Mouse (Mus musculus) hindbrain, postnatal 0 days (tissue): ENCODE measurements around the gene Dmwd. TPM values are rescaled to one million over a fixed set of nuclear protein-coding genes. Genes with fewer than 3 reads are reported as not detected.

ENCODE experiments used
- ATAC-seq: fragments of 200-750 bp; cut with Nextera tagmentation; 2 replicates; pipeline ENCODE4 v1.8.0; 2017; ENCODE audit warnings: mild to moderate bottlenecking, moderate TSS enrichment, moderate library complexity
- DNase-seq: peaks from one replicate; pipeline ENCODE4 v3.0.0-alpha.2; 2015; ENCODE audit warnings: low spot score
- H3K27ac ChIP-seq: fragments of 300-500 bp; sonication (generic); 2 replicates; pipeline ENCODE4 v1.5.1; 2014; ENCODE audit warnings: mild to moderate bottlenecking
- H3K27me3 ChIP-seq: fragments of 300-500 bp; sonication (generic); 2 replicates; pipeline ENCODE4 v1.6.1; 2014; ENCODE audit warnings: low read length, mixed read lengths; ENCODE audit not compliant: insufficient read depth
- H3K36me3 ChIP-seq: fragments of 300-500 bp; sonication (generic); 2 replicates; pipeline ENCODE4 v1.6.1; 2014; ENCODE audit warnings: low read length, mixed read lengths; ENCODE audit not compliant: insufficient read depth
- H3K4me1 ChIP-seq: fragments of 300-500 bp; sonication (generic); 2 replicates; pipeline ENCODE4 v1.6.1; 2014; ENCODE audit warnings: antibody characterized with exemption, low read length, mixed read lengths; ENCODE audit not compliant: insufficient read depth
- H3K4me2 ChIP-seq: fragments of 300-500 bp; sonication (generic); 2 replicates; pipeline ENCODE4 v1.6.1; 2014; ENCODE audit warnings: low read depth, mild to moderate bottlenecking, low read length, moderate library complexity, mixed read lengths
- H3K4me3 ChIP-seq: fragments of 300-500 bp; sonication (generic); 2 replicates; pipeline ENCODE4 v1.5.1; 2014; ENCODE audit warnings: low read length
- H3K9ac ChIP-seq: fragments of 300-500 bp; sonication (generic); replicated peaks from 2 replicates; pipeline ENCODE4 v1.6.1; 2014; ENCODE audit warnings: mild to moderate bottlenecking, low read length, moderate library complexity, mixed read lengths
- H3K9me3 ChIP-seq: fragments of 300-500 bp; sonication (generic); 2 replicates; pipeline ENCODE4 v1.6.1; 2016; ENCODE audit warnings: low read length, mixed read lengths
- CTCF ChIP-seq: IDR thresholded peaks from 2 replicates; pipeline ENCODE4 v1.5.1; 2016; ENCODE audit warnings: antibody characterized with exemption, control low read depth, low read depth
- WGBS: fragments of 180-500 bp; shearing (Covaris S2); extraction: QIAGEN DNeasy Blood & Tissue Kit; methylation state at CpG from one replicate; pipeline ENCODE4 v1.1.7; 2014; 5-methylcytosine and 5-hydroxymethylcytosine counted together
- polyA plus RNA-seq: library from polyadenylated mRNA; unstranded; fragments of >200 nt; fragmentation: Nextera tagmentation; extraction: Ambion mirVana; gene quantifications from 2 replicates; pipeline ENCODE4 v1.2.1, GENCODE M21; 2015
- total RNA-seq: library from RNA; depleted of rRNA; stranded (reverse); fragments of >200 nt; gene quantifications from 2 replicates; pipeline ENCODE4 v1.2.3, GENCODE M21; 2014

Gene Dmwd
- total and polyA plus RNA-seq, 2 experiments from 2014 or later, result 30.9 to 151 TPM

- Histone ChIP-seq H3K27ac (no peak overlapping the region), H3K4me1 (0 out of 2 replicates have a peak, but pooled peaks cover 4% of the 10 kb centered on the region), H3K36me3 (no peaks in the 10 kb centered on the region), H3K4me2 (no peak overlapping the region), H3K9me3 (no peaks in the 10 kb centered on the region), H3K9ac (no peak overlapping the region), H3K27me3 (peaks cover 5% of the 10 kb centered on the region; the same call in 1 of the 2 replicates), H3K4me3 (no peak overlapping the region)
- WGBS, result 56% methylated on average over 2 of the region's 2 CpGs
- ATAC-seq (no peak), DNase-seq (no peak)
- TF ChIP-seq CTCF, result no peak
These were observed 21.2 kb downstream of the Dmwd start for GRCm38 (mm10) chr7:19097217-19097616.

DNA sequence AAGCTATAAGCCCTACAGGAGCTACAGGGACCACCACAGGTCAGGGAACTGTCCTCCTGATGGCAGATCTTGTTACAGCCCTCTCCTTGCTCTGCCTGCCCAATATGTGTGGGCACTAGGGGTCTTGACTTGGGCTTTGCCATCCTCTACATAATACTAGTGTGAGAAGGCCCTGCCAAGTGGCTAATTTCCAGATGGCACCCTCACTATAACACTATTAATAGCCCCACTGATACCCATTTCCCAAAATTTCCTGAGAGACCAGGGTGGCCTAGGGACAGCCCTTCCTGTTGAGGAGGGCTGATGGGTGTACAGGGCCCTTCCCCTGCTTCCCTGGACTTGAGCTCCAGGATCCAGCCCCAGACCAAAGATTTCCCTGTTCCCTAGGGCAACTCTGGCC is 21.8 kb downstream of the Dmwd start:
- Histone ChIP-seq H3K27me3 (peaks cover 5% of the 10 kb centered on the region; the same call in 1 of the 2 replicates), H3K4me1 (0 out of 2 replicates have a peak, but pooled peaks cover 4% of the 10 kb centered on the region), H3K4me2 (no peak overlapping the region), H3K4me3 (no peak overlapping the region), H3K9ac (no peak overlapping the region), H3K9me3 (peaks cover 1% of the 10 kb centered on the region; the same call in 1 of the 2 replicates), H3K27ac (no peak overlapping the region), H3K36me3 (no peaks in the 10 kb centered on the region)
- DNase-seq, result no peak
- ATAC-seq, result no peak
- no peak for TF ChIP-seq CTCF

- Histone ChIP-seq H3K9ac (no peak overlapping the region), H3K4me3 (no peak overlapping the region), H3K4me2 (no peak overlapping the region), H3K27me3 (peaks cover 5% of the 10 kb centered on the region; the same call in 1 of the 2 replicates), H3K4me1 (no peaks in the 10 kb centered on the region), H3K9me3 (peaks cover 3% of the 10 kb centered on the region; the same call in 1 of the 2 replicates), H3K36me3 (no peaks in the 10 kb centered on the region), H3K27ac (no peak overlapping the region)
- no peak for TF ChIP-seq CTCF
- no peak for ATAC-seq
- DNase-seq, result no peak
- WGBS, result 54% methylated on average over 7 of the region's 7 CpGs
These were observed 22.8 kb downstream of the Dmwd start for GRCm38 (mm10) chr7:19098811-19099210.

GRCm38 (mm10) chr7:19100290-19100689 is 24.3 kb downstream of the Dmwd start:
- TF ChIP-seq CTCF, result no peak
- Histone ChIP-seq H3K27ac (no peak overlapping the region), H3K9ac (no peak overlapping the region), H3K27me3 (no peaks in the 10 kb centered on the region), H3K4me3 (no peak overlapping the region), H3K4me2 (no peak overlapping the region), H3K4me1 (no peaks in the 10 kb centered on the region), H3K9me3 (peaks cover 3% of the 10 kb centered on the region; the same call in 1 of the 2 replicates), H3K36me3 (no peaks in the 10 kb centered on the region)
- ATAC-seq (no peak), DNase-seq (no peak)
- WGBS, result 90% methylated on average over 1 of the region's 1 CpGs

GRCm38 (mm10) chr7:19103741-19104140 is 27.7 kb downstream of the Dmwd start:
- ATAC-seq (no peak), DNase-seq (no peak)
- no peak overlapping the region for H3K4me3 ChIP-seq
- H3K4me1 ChIP-seq, result no peaks in the 10 kb centered on the region
- no peak overlapping the region for H3K9ac ChIP-seq
- TF ChIP-seq CTCF, result no peak
- no peaks in the 10 kb centered on the region for H3K36me3 ChIP-seq
- H3K27me3 ChIP-seq, result no peaks in the 10 kb centered on the region
- H3K9me3 ChIP-seq, result peaks cover 3% of the 10 kb centered on the region; the same call in 1 of the 2 replicates
- H3K27ac ChIP-seq, result no peak overlapping the region
- H3K4me2 ChIP-seq, result no peak overlapping the region

DNA sequence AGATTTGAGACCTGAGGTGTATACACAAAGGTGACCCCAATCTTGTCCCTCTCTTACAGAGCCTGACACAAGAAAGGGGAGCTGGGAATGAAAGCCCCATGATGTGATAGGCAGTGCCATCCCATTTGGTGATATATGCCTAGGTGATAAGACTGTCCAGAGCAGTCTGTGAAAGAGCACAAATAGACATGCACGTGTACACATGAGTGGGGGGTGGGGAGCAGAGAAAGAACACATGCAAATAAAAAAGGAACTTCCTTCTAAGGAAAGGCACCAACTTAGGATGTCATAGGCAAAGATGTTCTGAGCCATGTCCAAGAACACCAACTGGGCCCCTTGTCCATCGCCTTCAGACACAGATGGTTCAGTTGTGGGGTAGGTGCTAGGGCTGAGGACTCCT is 28.5 kb downstream of the Dmwd start:
- ATAC-seq, result no peak

GRCm38 (mm10) chr7:19107436-19107835 is 31.4 kb downstream of the Dmwd start:
- Histone ChIP-seq H3K4me1 (no peaks in the 10 kb centered on the region), H3K4me2 (no peak overlapping the region), H3K36me3 (no peaks in the 10 kb centered on the region), H3K4me3 (no peak overlapping the region), H3K27ac (no peak overlapping the region), H3K27me3 (no peaks in the 10 kb centered on the region), H3K9me3 (peaks cover 3% of the 10 kb centered on the region; the same call in 1 of the 2 replicates), H3K9ac (no peak overlapping the region)
- DNase-seq (no peak), ATAC-seq (no peak)
- WGBS, result 62% methylated on average over 3 of the region's 3 CpGs
- no peak for TF ChIP-seq CTCF

More for the DNA sequence above, 28.5 kb downstream of the Dmwd start:
- DNase-seq, result no peak
- Histone ChIP-seq H3K36me3 (no peaks in the 10 kb centered on the region), H3K4me2 (no peak overlapping the region), H3K27me3 (no peaks in the 10 kb centered on the region), H3K4me3 (no peak overlapping the region), H3K27ac (no peak overlapping the region), H3K9ac (no peak overlapping the region), H3K4me1 (no peaks in the 10 kb centered on the region), H3K9me3 (peaks cover 3% of the 10 kb centered on the region; the same call in 1 of the 2 replicates)
- no peak for TF ChIP-seq CTCF
- WGBS, result 77% methylated on average over 2 of the region's 2 CpGs
